Mouse (Mus musculus) embryonic facial prominence, embryonic 12.5 days (tissue): ENCODE measurements at regions not wholly inside any gene's neighbourhood (a gene's known extent, or its start where the extent isn't known, plus 50 kb on each side); places are given as distances from the start of the nearest gene placed in this dataset.

ENCODE experiments used
- ATAC-seq: fragments of 200-750 bp; cut with Nextera tagmentation; 2 replicates; pipeline ENCODE4 v1.8.0; 2017; ENCODE audit not compliant: insufficient number of reproducible peaks, insufficient read depth, low FRiP score, low TSS enrichment
- H3K27ac ChIP-seq: fragments of 300-500 bp; sonication (generic); 2 replicates; pipeline ENCODE4 v1.5.1; 2016; ENCODE audit warnings: mild to moderate bottlenecking
- H3K27me3 ChIP-seq: fragments of 300-500 bp; sonication (generic); 2 replicates; pipeline ENCODE4 v1.6.1; 2016; ENCODE audit warnings: mild to moderate bottlenecking, moderate library complexity
- H3K36me3 ChIP-seq: fragments of 300-500 bp; sonication (generic); 2 replicates; pipeline ENCODE4 v1.6.1; 2016; ENCODE audit warnings: mild to moderate bottlenecking
- H3K4me1 ChIP-seq: fragments of 300-500 bp; sonication (generic); 2 replicates; pipeline ENCODE4 v1.6.1; 2016
- H3K4me2 ChIP-seq: fragments of 300-500 bp; sonication (generic); replicated peaks from 2 replicates; pipeline ENCODE4 v1.6.1; 2016; ENCODE audit warnings: mild to moderate bottlenecking, moderate library complexity
- H3K4me3 ChIP-seq: fragments of 300-500 bp; sonication (generic); 2 replicates; pipeline ENCODE4 v1.5.1; 2016; ENCODE audit warnings: mild to moderate bottlenecking
- H3K9ac ChIP-seq: fragments of 300-500 bp; sonication (generic); 2 replicates; pipeline ENCODE4 v1.6.1; 2016; ENCODE audit warnings: mild to moderate bottlenecking, moderate library complexity
- H3K9me3 ChIP-seq: fragments of 300-500 bp; sonication (generic); 2 replicates; pipeline ENCODE4 v1.6.1; 2016; ENCODE audit warnings: mild to moderate bottlenecking, moderate library complexity
- WGBS: fragments of 180-500 bp; shearing (Covaris S2); methylation state at CpG from one replicate; pipeline ENCODE4 v1.1.7; 2016; 5-methylcytosine and 5-hydroxymethylcytosine counted together

DNA sequence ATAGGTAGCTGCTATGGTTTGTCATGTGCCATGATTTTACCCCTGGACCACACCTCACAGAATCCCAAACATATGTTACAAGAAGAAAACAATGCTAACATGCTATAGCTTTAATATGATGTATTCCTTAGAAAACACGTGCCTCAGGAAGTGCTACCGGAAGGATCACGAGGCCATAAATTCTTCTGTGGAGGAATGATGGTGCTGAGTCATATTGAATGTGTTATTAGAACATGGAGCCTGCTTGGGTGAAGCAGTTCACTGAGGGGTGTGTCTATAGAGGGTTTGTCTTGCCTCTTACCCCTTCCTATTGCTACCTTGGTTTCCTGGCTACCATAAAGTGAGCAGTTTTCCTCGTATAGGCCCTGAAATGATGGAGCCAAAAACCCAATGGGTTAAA, 104.1 kb upstream of the Tsc22d2 start:
- Histone ChIP-seq H3K4me3 (no peak overlapping the region), H3K27ac (no peak overlapping the region), H3K4me1 (no peaks in the 10 kb centered on the region), H3K9me3 (no peaks in the 10 kb centered on the region), H3K4me2 (no peak overlapping the region), H3K9ac (no peak overlapping the region), H3K27me3 (no peaks in the 10 kb centered on the region), H3K36me3 (no peaks in the 10 kb centered on the region)
- no peak for ATAC-seq
- 89% methylated on average over 4 of the region's 4 CpGs for WGBS

DNA sequence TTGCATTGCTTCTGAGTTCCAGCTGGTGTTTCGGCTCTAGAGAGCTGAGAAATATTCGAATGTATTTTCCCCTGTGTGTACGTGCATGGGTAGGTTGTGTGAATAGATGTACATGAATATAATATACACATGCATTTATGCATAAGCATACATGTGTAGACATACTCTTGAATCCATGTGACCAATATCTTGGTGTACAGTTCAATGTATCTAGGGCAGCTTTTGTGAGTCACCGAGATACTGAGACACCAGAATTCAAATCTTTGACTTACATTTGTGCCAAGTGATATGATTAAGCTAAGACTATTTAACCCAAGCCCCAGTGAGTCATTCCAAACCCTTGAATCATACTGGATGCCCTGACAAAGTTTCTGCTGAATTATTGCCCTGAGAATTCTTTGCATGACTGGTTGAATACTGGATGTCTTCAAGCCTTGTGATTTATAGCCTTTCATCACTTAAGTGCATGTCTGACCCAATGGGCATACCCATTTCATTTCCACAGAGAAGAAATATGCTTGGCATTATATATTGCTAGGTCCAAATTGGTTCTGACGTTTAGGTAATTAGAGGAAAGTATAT, 103.3 kb upstream of the Tsc22d2 start:
- ATAC-seq = no peak
- no peaks in the 10 kb centered on the region for H3K27me3 ChIP-seq
- no peak overlapping the region for H3K9ac ChIP-seq
- H3K27ac ChIP-seq = no peak overlapping the region
- no peaks in the 10 kb centered on the region for H3K36me3 ChIP-seq
- no peaks in the 10 kb centered on the region for H3K9me3 ChIP-seq
- H3K4me3 ChIP-seq = no peak overlapping the region
- 89% methylated on average over 5 of the region's 5 CpGs for WGBS
- no peak overlapping the region for H3K4me2 ChIP-seq
- no peaks in the 10 kb centered on the region for H3K4me1 ChIP-seq

DNA sequence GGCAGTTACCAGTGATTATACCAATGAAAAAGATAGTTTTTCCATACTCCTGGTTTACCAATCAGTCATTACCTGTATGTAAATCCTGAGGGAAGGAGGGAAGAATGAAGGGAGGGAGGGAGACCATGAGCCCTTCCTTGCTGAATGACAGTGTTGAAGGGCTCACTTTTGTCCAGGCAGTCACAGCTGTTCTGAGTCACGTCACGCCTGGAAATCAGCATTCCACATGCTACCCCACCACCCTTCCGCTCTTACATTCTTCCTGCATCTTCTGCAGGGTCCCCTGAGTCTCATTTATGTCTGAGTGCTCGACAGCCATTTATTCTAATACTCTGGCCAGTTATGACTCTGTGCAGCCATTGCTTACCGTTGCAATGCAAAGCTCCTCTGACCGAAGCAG, 101.9 kb upstream of the Tsc22d2 start:
- Histone ChIP-seq H3K9ac (no peak overlapping the region), H3K4me1 (no peaks in the 10 kb centered on the region), H3K9me3 (no peaks in the 10 kb centered on the region), H3K27ac (no peak overlapping the region), H3K27me3 (no peaks in the 10 kb centered on the region), H3K36me3 (no peaks in the 10 kb centered on the region), H3K4me2 (no peak overlapping the region), H3K4me3 (no peak overlapping the region)
- ATAC-seq = no peak
- WGBS = 64% methylated on average over 6 of the region's 6 CpGs

DNA sequence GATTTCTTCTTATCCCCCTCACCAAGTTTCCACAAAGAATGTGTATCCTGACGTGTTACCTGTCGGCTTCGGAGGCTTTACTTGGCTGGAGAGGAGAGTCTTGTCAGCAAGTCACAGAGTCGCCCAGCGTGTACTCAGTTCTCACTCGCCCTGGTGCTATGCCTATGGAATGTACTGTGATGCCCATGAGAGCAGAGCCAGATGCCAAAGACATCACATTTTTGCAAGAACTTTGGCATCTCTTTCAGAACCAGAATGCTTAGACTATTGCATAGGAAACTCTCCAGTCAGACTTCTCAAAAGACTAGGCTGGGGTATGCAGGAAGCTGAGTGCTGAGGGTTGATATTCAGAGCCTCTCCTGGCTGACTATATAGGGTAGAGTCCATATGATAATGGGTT, 99.3 kb upstream of the Tsc22d2 start:
- 84% methylated on average over 6 of the region's 6 CpGs for WGBS
- no peaks in the 10 kb centered on the region for H3K36me3 ChIP-seq
- no peak overlapping the region for H3K4me3 ChIP-seq
- no peak overlapping the region for H3K27ac ChIP-seq
- H3K9ac ChIP-seq = no peak overlapping the region
- no peak for ATAC-seq
- no peaks in the 10 kb centered on the region for H3K4me1 ChIP-seq
- no peaks in the 10 kb centered on the region for H3K9me3 ChIP-seq
- H3K27me3 ChIP-seq = no peaks in the 10 kb centered on the region
- no peak overlapping the region for H3K4me2 ChIP-seq

DNA sequence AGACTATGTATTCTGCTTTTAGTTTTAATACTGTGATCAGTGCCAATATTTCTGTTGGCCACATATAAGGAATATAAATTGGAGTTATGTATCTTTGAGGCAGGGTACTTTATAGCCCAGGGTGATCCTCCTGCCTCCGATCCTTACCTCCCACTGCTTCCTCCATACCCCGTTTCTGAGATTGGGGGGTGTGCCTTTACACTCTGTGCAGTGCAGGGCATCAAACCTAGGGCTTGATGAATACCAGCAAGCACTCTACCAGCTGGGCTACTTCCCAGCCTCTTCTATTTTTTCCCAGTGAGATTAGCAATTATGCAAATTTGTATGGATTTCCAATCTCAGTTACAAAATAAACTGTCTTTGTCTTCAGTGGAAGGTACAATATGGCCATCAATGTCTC, 97.3 kb upstream of the Tsc22d2 start:
- Histone ChIP-seq H3K9ac (no peak overlapping the region), H3K36me3 (no peaks in the 10 kb centered on the region), H3K4me2 (no peak overlapping the region), H3K4me1 (no peaks in the 10 kb centered on the region), H3K27ac (no peak overlapping the region), H3K9me3 (no peaks in the 10 kb centered on the region), H3K4me3 (no peak overlapping the region), H3K27me3 (no peaks in the 10 kb centered on the region)
- WGBS = 57% methylated on average over 2 of the region's 2 CpGs
- ATAC-seq = no peak

DNA sequence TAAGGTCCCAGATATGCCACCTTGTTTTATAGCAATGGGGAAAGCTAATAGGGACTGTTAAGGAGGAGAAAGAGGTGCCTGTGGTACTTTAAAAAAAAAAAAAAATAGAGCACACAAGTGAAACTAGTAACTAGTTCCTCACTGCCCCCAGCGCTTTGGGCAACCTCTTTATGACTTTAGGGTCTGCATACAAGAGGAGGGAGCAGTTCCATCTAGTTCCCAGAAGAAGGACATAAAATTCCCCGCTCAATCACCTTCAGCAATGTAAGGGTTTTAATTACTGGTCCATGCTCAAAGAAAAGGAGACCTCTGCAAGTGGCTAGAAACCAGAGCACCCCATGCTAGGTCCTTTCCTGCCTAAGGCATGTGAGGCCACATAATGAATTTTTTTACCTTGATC, 95.8 kb upstream of the Tsc22d2 start:
- ATAC-seq = no peak
- H3K36me3 ChIP-seq = no peaks in the 10 kb centered on the region
- no peak overlapping the region for H3K27ac ChIP-seq
- H3K9me3 ChIP-seq = no peaks in the 10 kb centered on the region
- no peak overlapping the region for H3K9ac ChIP-seq
- WGBS = 83% methylated on average over 2 of the region's 2 CpGs
- no peak overlapping the region for H3K4me2 ChIP-seq
- H3K4me1 ChIP-seq = no peaks in the 10 kb centered on the region
- no peaks in the 10 kb centered on the region for H3K27me3 ChIP-seq
- H3K4me3 ChIP-seq = no peak overlapping the region

DNA sequence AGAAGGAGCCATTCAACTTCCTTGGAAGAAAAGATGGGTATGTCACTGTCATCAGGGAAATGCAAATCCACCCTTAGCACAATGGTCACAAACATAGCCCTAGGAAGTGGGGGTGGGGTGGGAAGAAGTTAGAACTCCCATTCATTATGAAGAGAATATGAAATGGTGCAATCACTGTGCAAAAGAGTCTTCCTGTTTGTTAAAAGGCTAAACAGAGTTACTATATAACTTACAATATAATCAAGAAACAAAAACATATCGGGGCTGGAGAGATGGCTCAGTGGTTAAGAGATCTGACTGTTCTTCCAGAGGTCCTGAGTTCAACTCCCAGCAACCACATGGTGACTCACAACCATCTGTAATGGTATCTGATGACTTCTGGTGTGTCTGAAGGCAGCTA, 95.1 kb upstream of the Tsc22d2 start:
- ATAC-seq = no peak
- Histone ChIP-seq H3K36me3 (no peaks in the 10 kb centered on the region), H3K4me1 (no peaks in the 10 kb centered on the region), H3K27ac (no peak overlapping the region), H3K9ac (no peak overlapping the region), H3K27me3 (no peaks in the 10 kb centered on the region), H3K9me3 (no peaks in the 10 kb centered on the region), H3K4me2 (no peak overlapping the region), H3K4me3 (no peak overlapping the region)
- WGBS = 82% methylated on average over 1 of the region's 1 CpGs

DNA sequence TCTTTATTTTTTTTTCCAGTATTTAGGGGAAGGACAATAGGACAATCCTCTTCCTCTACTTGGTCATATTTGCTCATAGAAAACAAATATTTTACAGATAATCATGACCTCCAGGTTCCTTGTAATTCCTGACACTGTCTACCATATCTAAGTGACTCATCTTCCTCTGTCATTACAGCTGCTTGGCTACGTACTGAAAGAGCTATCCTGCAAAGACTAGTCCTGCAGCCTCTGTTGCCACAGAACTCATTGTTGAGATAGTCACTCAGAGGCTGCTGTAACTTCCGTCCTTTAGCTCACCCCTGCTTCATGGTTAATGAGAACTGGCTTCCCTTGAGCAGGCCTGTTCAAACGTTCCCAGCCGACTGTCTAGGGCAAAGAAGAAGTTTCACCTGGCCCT, 93.7 kb upstream of the Tsc22d2 start:
- Histone ChIP-seq H3K4me3 (no peak overlapping the region), H3K9ac (no peak overlapping the region), H3K4me1 (no peaks in the 10 kb centered on the region), H3K27me3 (no peaks in the 10 kb centered on the region), H3K36me3 (no peaks in the 10 kb centered on the region), H3K4me2 (no peak overlapping the region), H3K27ac (no peak overlapping the region), H3K9me3 (no peaks in the 10 kb centered on the region)
- WGBS = 65% methylated on average over 4 of the region's 4 CpGs
- ATAC-seq = no peak

DNA sequence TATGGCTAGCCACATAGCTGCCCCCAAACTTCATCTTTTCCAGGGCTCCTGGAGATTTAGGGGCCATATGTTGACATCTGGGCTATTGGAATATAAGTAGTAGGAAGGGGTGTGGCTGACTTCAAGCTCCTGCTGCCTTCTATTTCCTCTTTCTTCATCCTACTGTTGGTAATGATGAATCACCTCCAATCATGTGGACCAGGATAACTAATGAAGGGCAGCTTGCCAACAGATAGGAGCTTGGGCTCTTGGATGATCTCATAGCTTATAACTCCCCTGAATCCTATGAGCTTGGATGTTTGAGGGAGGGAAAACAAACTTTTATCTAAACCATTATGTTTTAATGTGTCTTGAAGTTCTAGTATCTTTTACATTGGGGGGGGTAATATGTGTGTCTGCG, 92.2 kb upstream of the Tsc22d2 start:
- Histone ChIP-seq H3K27me3 (no peaks in the 10 kb centered on the region), H3K4me3 (no peak overlapping the region), H3K9ac (no peak overlapping the region), H3K9me3 (no peaks in the 10 kb centered on the region), H3K4me1 (no peaks in the 10 kb centered on the region), H3K27ac (no peak overlapping the region), H3K4me2 (no peak overlapping the region), H3K36me3 (no peaks in the 10 kb centered on the region)
- WGBS = 85% methylated on average over 1 of the region's 1 CpGs
- no peak for ATAC-seq

DNA sequence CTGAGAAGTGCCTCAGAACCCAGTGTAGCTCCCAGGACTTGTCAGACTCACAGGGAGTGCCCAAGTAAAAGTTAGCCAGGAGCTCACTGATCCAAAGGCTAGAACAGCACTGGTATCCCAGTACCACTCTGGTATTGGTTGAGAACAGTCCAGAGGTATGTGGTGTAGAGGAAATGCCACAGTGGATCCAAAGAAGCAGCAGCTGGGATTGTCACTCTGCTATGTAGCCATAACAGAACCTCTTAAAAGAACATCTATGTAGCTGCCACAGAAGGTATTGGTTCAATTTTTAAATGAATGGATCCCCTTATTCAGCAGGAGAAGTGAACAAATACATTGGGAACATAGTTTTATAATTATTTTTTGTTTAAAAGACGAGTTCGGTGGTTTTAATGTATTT, 86.8 kb upstream of the Tsc22d2 start:
- no peak overlapping the region for H3K4me3 ChIP-seq
- H3K9ac ChIP-seq = no peak overlapping the region
- WGBS = 72% methylated on average over 2 of the region's 2 CpGs
- H3K27me3 ChIP-seq = no peaks in the 10 kb centered on the region
- H3K4me2 ChIP-seq = no peak overlapping the region
- H3K9me3 ChIP-seq = no peaks in the 10 kb centered on the region
- ATAC-seq = no peak
- no peak overlapping the region for H3K27ac ChIP-seq
- no peaks in the 10 kb centered on the region for H3K4me1 ChIP-seq
- H3K36me3 ChIP-seq = no peaks in the 10 kb centered on the region

DNA sequence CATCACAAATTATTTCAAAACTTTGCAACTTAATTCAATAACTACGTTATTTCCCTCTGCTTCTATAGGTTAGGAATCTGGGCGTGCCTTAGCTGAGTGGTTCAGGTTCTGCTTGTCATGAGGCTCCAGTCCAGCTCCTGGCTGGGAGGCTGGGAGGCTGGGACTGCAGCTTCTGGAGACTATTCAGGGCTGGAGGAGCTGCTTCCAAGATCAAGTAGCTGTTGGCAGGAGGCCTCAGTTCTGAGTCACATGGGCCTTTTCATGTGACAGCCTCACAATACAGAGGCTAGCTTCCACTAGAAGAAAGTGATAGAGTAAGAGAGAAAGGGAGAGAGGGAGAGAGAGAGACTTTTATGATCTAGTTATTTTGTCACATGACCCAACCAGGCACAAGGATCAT, 84.3 kb upstream of the Tsc22d2 start:
- Histone ChIP-seq H3K4me3 (no peak overlapping the region), H3K36me3 (no peaks in the 10 kb centered on the region), H3K9ac (no peak overlapping the region), H3K27ac (no peak overlapping the region), H3K27me3 (no peaks in the 10 kb centered on the region), H3K9me3 (no peaks in the 10 kb centered on the region), H3K4me2 (no peak overlapping the region), H3K4me1 (peaks cover 11% of the 10 kb centered on the region)
- no peak for ATAC-seq
- WGBS = 87% methylated on average over 2 of the region's 2 CpGs

DNA sequence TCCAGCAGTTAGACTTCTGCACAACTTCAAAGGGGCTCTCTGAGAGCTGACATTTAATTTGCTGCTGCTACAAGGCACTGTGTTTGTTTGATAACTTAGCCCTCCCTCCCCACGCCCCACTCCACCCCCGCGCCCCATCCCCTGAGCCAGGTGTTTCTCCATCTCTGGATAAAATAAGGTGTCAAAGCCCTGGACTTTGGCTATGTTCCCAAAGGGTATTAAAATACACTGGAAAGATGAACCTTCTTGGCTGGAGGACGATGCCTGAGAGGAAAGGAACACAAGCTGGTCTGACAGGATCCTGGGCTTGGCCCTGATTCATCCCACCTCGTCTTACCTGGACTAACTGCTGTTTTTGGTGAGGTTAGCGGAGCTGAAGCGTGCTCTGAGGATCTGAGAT, 80.5 kb upstream of the Tsc22d2 start:
- no peak overlapping the region for H3K4me2 ChIP-seq
- H3K9me3 ChIP-seq = no peaks in the 10 kb centered on the region
- H3K36me3 ChIP-seq = no peaks in the 10 kb centered on the region
- 41% methylated on average over 7 of the region's 7 CpGs for WGBS
- ATAC-seq = no peak
- H3K27me3 ChIP-seq = no peaks in the 10 kb centered on the region
- no peak overlapping the region for H3K27ac ChIP-seq
- no peak overlapping the region for H3K4me3 ChIP-seq
- H3K9ac ChIP-seq = no peak overlapping the region
- peaks cover 26% of the 10 kb centered on the region for H3K4me1 ChIP-seq

DNA sequence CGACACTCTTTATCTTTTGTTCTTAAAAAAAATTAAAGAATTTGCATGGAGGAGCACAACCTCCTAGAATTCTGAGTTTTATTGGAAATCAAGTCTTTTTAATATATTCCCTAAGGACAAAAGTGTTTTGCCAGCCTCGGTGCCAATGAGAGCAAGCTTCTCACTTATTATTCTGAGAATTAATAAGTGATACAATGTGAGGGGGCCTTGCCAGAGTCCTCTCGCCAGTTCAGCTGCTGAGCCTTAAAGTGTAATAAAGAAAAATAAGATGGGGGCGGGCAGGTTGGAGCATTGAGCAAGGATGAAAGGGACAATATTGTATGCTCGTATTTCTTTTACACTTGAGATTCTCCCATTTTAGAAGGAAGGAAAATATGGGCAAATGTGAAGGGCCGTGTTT, 79.2 kb upstream of the Tsc22d2 start:
- Histone ChIP-seq H3K4me2 (no peak overlapping the region), H3K9me3 (no peaks in the 10 kb centered on the region), H3K9ac (no peak overlapping the region), H3K27ac (no peak overlapping the region), H3K27me3 (no peaks in the 10 kb centered on the region), H3K36me3 (no peaks in the 10 kb centered on the region), H3K4me3 (no peak overlapping the region), H3K4me1 (peaks cover 26% of the 10 kb centered on the region)
- no peak for ATAC-seq
- 48% methylated on average over 6 of the region's 6 CpGs for WGBS
